Mouse (Mus musculus): ENCODE results near the gene Fam222a. TPM values are rescaled to one million over a fixed set of nuclear protein-coding genes. Genes with fewer than 3 reads are reported as not detected.
A peak's percentile ranks its signal among the peaks of the same experiment; 100 is the strongest.

Gene Fam222a
- polyA plus RNA-seq, 1 experiment = 8.0 TPM

DNA sequence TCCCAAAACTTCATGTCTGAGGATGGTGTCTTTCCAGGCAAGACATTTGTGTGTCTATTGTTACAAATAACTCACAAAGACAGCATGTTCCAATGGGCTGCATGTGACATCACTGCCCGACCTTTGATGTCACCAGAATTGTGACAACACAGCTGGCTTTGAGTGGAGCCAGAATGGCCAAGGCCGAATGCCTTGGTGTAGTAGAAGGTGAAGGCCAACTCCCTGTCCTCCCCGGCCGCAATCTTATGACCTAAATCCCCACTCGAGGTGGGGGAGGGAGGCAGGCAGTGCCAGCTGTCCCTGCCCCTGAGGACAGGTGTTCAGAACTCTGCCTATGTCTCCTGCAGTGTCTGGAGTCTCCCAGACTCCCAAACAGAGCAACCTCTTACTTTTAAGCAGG, 1.0 kb downstream of the Fam222a start:
- H3K4me3 ChIP-seq (replicated peaks; ENCODE audit: extremely low read depth, low read depth, low read length) = peak overlapping the region; percentile 6
- WGBS = 27% methylated on average over 5 of the region's 5 CpGs
- peak; percentile 32 for DNase-seq
- no peak for TF ChIP-seq CTCF (IDR thresholded peaks at IDR 0.05; ENCODE audit: insufficient read depth, low read length)
- TF ChIP-seq POLR2A (IDR thresholded peaks at IDR 0.05; ENCODE audit: borderline replicate concordance, extremely low read depth, low read depth, low read length) = no peak
- peaks cover 2% of the 10 kb centered on the region; the same call in 1 of the 2 replicates for H3K4me1 ChIP-seq (ENCODE audit: control insufficient read depth, insufficient read depth, low read length)

DNA sequence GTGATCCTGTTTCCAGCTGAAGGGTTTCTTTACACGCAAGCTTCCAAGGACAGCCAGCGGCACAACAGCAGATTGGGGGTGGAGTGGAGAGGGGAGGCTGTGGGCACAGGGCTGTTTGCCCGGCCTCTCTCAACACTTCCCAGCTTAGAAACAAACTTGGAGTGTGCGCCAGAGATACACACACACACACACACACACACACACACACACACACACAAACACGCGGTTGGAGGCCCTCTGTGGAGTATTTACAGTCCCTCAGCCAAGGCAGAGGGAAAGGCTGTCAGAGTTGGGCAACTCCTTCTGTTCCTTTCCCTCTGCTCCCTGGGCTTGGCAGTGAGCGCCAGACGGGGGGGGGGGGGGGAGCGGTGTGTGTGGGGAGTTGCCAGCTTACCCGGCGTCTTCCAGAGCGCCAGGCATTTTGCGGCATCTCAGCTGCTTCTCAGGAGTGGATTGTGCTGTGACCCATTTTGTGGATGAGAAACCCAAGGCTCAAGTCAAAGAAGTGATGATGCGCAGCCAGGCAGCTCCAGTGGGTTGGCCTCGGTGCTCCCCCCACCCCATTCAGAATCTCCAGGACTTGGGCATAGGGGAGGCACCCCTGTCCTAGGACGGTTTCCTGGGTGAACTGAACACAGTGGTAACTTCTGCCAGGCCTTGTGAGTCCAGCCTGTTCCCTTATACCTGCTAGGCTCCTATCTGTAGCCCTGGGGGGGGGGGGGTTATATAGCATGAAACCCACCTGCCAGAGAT, 2.3 kb downstream of the Fam222a start:
- DNase-seq = peak; percentile 63
- H3K4me1 ChIP-seq (ENCODE audit: control insufficient read depth, insufficient read depth, low read length) = peaks cover 2% of the 10 kb centered on the region; the same call in 1 of the 2 replicates
- TF ChIP-seq CTCF (IDR thresholded peaks at IDR 0.05; ENCODE audit: insufficient read depth, low read length) (no peak), POLR2A (IDR thresholded peaks at IDR 0.05; ENCODE audit: borderline replicate concordance, extremely low read depth, low read depth, low read length) (no peak)
- peak overlapping the region; percentile 16 for H3K4me3 ChIP-seq (replicated peaks; ENCODE audit: extremely low read depth, low read depth, low read length)
- WGBS = 26% methylated on average over 14 of the region's 16 CpGs

DNA sequence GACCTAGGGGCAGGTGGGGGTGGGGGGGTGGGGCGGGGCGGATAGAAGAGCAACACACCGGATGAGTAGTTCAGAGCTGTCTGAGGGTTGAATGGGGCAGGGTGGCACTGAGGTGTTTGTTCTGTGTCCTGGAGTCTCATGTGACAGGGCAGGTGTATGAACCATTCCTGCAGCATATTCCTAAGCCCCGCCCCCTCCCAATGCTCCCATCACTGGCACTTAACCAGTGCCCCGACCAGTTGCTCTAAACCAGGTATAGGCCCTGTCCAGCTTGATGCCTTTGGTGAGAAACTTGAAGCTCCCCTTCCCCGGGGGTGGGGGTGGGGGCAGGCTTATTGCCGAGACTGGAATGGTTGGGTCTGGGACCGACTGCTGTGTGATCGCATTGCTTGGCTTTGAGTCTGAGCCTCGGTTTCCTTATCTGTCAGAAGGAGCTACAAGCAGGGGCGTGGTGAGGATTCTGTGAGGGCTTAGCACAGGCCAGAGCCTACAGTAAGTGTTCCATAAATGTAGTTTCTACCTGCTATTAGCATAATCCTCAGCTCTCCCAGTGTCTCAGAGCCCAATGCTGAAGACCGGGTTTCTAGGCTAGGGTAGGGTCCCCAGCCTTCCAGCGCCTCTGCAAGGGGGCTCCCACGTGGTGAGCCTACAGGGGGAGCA, 3.1 kb downstream of the Fam222a start:
- TF ChIP-seq POLR2A (IDR thresholded peaks at IDR 0.05; ENCODE audit: borderline replicate concordance, extremely low read depth, low read depth, low read length) = no peak
- no peak for TF ChIP-seq CTCF (IDR thresholded peaks at IDR 0.05; ENCODE audit: insufficient read depth, low read length)
- no peak for DNase-seq
- 18% methylated on average over 14 of the region's 14 CpGs for WGBS
- H3K4me3 ChIP-seq (replicated peaks; ENCODE audit: extremely low read depth, low read depth, low read length) = no peak overlapping the region
- H3K4me1 ChIP-seq (ENCODE audit: control insufficient read depth, insufficient read depth, low read length) = peaks cover 5% of the 10 kb centered on the region; the same call in 1 of the 2 replicates

DNA sequence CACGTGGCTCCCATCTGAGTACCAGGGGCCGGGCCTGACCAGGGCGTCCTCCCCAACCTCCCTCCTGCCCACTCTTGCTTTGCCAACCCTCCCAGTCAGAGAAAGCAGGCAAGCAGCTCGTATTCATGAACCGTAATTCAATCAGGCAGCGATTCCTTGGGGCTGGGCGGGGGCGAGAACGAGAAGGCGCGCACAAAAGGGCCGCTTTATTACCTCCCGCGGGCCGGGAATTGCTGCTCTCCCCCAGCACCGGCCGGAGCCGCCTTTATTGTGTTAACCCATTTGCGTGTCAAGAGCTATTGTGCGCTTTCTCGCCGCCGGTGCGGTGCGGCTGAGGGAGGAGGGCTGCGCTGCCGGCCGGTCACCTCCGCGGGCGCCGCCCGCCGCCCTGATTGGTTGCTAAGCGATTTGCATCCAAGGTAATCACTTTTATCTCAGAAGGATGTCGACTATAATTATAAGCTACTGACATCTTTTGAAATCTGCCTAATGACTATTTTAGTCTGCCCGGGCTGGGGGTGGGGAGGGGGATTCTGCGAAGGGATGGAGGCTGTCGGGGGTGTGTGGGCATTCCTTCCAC, 3.7 kb downstream of the Fam222a start:
- no peak for DNase-seq
- TF ChIP-seq POLR2A (IDR thresholded peaks at IDR 0.05; ENCODE audit: borderline replicate concordance, extremely low read depth, low read depth, low read length) (no peak), CTCF (IDR thresholded peaks at IDR 0.05; ENCODE audit: insufficient read depth, low read length) (no peak)
- no peak overlapping the region for H3K4me3 ChIP-seq (replicated peaks; ENCODE audit: extremely low read depth, low read depth, low read length)
- WGBS = 11% methylated on average over 39 of the region's 39 CpGs
- peaks cover 5% of the 10 kb centered on the region; the same call in 1 of the 2 replicates for H3K4me1 ChIP-seq (ENCODE audit: control insufficient read depth, insufficient read depth, low read length)

GRCm38 (mm10) chr5:114572997-114573396, 5.2 kb downstream of the Fam222a start:
- no peak for TF ChIP-seq CTCF (IDR thresholded peaks at IDR 0.05; ENCODE audit: insufficient read depth, low read length)
- WGBS = 59% methylated on average over 2 of the region's 2 CpGs
- Histone ChIP-seq H3K4me3 (replicated peaks; ENCODE audit: extremely low read depth, low read depth, low read length) (no peak overlapping the region), H3K4me1 (ENCODE audit: control insufficient read depth, insufficient read depth, low read length) (peaks cover 5% of the 10 kb centered on the region; the same call in 1 of the 2 replicates)
- no peak for DNase-seq

GRCm38 (mm10) chr5:114573920-114574628, 6.3 kb downstream of the Fam222a start:
- 43% methylated on average over 12 of the region's 12 CpGs for WGBS
- peak; percentile 63 for DNase-seq
- TF ChIP-seq CTCF (IDR thresholded peaks at IDR 0.05; ENCODE audit: insufficient read depth, low read length) (no peak), POLR2A (IDR thresholded peaks at IDR 0.05; ENCODE audit: borderline replicate concordance, extremely low read depth, low read depth, low read length) (no peak)
- peaks cover 5% of the 10 kb centered on the region; the same call in 1 of the 2 replicates for H3K4me1 ChIP-seq (ENCODE audit: control insufficient read depth, insufficient read depth, low read length)
- H3K4me3 ChIP-seq (replicated peaks; ENCODE audit: extremely low read depth, low read depth, low read length) = no peak overlapping the region

DNA sequence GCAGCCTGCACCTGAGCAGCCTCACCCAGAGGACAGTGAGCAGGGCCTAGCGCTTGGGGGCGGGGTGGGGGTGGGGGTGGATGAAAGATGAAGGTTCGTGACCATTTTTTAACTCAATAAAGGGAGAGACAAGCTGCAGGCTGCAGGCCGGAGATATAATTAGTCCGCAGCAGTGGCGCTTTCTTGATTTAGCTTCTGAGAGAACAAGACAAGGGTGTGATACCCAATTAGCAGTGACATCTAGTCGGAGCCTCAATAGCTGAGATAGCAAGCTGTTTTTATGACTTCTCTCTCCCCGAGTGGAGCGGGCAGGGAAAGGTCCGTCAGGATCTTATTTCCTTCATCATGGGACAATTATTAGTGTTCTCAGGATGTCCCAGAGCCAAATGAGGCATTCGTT, 7.2 kb downstream of the Fam222a start:
- TF ChIP-seq CTCF (IDR thresholded peaks at IDR 0.05; ENCODE audit: insufficient read depth, low read length) (no peak), POLR2A (IDR thresholded peaks at IDR 0.05; ENCODE audit: borderline replicate concordance, extremely low read depth, low read depth, low read length) (no peak)
- Histone ChIP-seq H3K4me3 (replicated peaks; ENCODE audit: extremely low read depth, low read depth, low read length) (no peak overlapping the region), H3K4me1 (ENCODE audit: control insufficient read depth, insufficient read depth, low read length) (peaks cover 5% of the 10 kb centered on the region; the same call in 1 of the 2 replicates)
- no peak for DNase-seq
- WGBS = 73% methylated on average over 11 of the region's 11 CpGs

DNA sequence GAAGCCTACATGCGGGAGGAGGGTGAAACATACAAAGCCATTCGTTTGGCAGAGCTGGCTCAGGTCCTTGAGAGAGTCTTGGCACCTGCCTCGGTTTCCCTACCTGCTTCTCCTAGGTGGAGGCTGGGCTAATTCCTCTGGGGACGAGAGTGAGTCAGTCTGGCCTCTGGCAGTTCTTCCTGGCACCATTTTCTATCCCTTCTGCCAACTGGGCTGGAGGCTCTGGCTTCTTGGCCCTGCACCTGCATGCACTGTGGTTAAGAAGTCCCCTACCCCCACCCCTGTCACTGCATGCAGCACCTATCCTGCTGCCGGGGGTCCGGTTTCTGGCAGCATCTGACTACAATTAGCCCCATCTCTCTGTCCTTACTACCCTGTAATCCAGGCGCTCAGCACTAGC, 7.7 kb downstream of the Fam222a start:
- H3K4me1 ChIP-seq (ENCODE audit: control insufficient read depth, insufficient read depth, low read length) = 0 out of 2 replicates have a peak, but pooled peaks cover 2% of the 10 kb centered on the region
- no peak overlapping the region for H3K4me3 ChIP-seq (replicated peaks; ENCODE audit: extremely low read depth, low read depth, low read length)
- DNase-seq = no peak
- 72% methylated on average over 7 of the region's 7 CpGs for WGBS
- TF ChIP-seq CTCF (IDR thresholded peaks at IDR 0.05; ENCODE audit: insufficient read depth, low read length) = no peak
- no peak for TF ChIP-seq POLR2A (IDR thresholded peaks at IDR 0.05; ENCODE audit: borderline replicate concordance, extremely low read depth, low read depth, low read length)

GRCm38 (mm10) chr5:114575986-114576605, 8.3 kb downstream of the Fam222a start:
- no peak for DNase-seq
- WGBS = 91% methylated on average over 16 of the region's 16 CpGs
- TF ChIP-seq POLR2A (IDR thresholded peaks at IDR 0.05; ENCODE audit: borderline replicate concordance, extremely low read depth, low read depth, low read length) (no peak), CTCF (IDR thresholded peaks at IDR 0.05; ENCODE audit: insufficient read depth, low read length) (no peak)
- no peak overlapping the region for H3K4me3 ChIP-seq (replicated peaks; ENCODE audit: extremely low read depth, low read depth, low read length)
- 0 out of 2 replicates have a peak, but pooled peaks cover 2% of the 10 kb centered on the region for H3K4me1 ChIP-seq (ENCODE audit: control insufficient read depth, insufficient read depth, low read length)
